Mouse (Mus musculus) cerebellum, adult 2 months (tissue): ENCODE measurements at regions not wholly inside any gene's neighbourhood (a gene's known extent, or its start where the extent isn't known, plus 50 kb on each side); places are given as distances from the start of the nearest gene placed in this dataset.

Experiments used
- CTCF ChIP-seq: fragments of 200-500 bp; IDR thresholded peaks from 2 replicates; pipeline ENCODE4 v1.5.1; 2011; ENCODE audit warnings: low read depth, mild to moderate bottlenecking, control low read depth, low read length, moderate library complexity, borderline replicate concordance; ENCODE audit not compliant: insufficient read depth
- POLR2A ChIP-seq: fragments of 200-500 bp; IDR thresholded peaks from 2 replicates; pipeline ENCODE4 v1.6.1; 2011; ENCODE audit warnings: low read length, control low read depth, borderline replicate concordance; ENCODE audit not compliant: insufficient read depth

DNA sequence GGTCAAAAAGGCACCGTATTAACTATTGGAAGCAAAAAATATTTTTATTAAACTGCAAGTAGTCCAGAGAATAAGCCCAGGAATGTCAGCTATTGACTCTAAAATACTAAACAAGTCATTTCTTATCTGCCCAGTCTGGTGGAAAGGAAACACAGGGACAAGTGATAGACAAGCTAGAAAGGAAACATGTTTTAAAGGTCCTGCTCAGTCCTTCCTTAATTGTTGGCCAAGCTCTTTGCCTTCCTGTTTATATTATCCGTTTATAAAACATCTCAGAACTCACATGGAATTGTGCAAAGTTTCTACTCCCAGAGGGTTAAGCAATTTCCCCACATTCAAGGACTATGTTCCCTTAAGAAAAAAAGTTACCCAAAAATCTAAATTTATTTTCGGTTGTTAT, 54.9 kb upstream of the Clec14a start:
- no peak for TF ChIP-seq CTCF
- no peak for TF ChIP-seq POLR2A
